In genomic region chr7:135598303-135598855, GRCm38 (mm10) we compare ENCODE assay signal across 12 mouse cellular contexts.
DNase-seq lines count a peak whose midpoint lies in the region; ATAC-seq and TF ChIP-seq lines count a peak whose summit lies in the region.
"Had no signal": no experiment of that assay in that cellular context is flagged by ENCODE, and none has a peak within 500 bp of the region (broad histone marks: within the 10 kb centered on the region; RNA-seq: fewer than 3 reads in every experiment).

No protein-coding gene starts in this region.

- H3K36me3 ChIP-seq in kidney, embryonic 15.5 days: no peaks in the 10 kb centered on the region
- no peaks in the 10 kb centered on the region for H3K36me3 ChIP-seq in kidney, embryonic 16.5 days (ENCODE audit: insufficient read depth, low read length)
- H3K36me3 ChIP-seq in forebrain, embryonic 13.5 days (ENCODE audit: poor library complexity, severe bottlenecking): no peaks in the 10 kb centered on the region
- H3K36me3 ChIP-seq: embryonic facial prominence, embryonic 12.5 days; limb, embryonic 15.5 days had no signal

- H3K27ac ChIP-seq in kidney, embryonic 15.5 days: peak overlapping the region; percentile 60; the same call in 1 of the 2 replicates
- H3K27ac ChIP-seq in kidney, embryonic 16.5 days (ENCODE audit: low read length): no peak overlapping the region
- H3K27ac ChIP-seq in bone marrow, adult 2 months (ENCODE audit: control insufficient read depth, insufficient read depth, low read depth, low read length, poor library complexity): peak overlapping the region; percentile 70
- H3K27ac ChIP-seq in forebrain, embryonic 13.5 days: no peak overlapping the region
- H3K27ac ChIP-seq: limb, embryonic 15.5 days had no signal

- no peak for TF ChIP-seq POLR2A in bone marrow, adult 2 months (IDR thresholded peaks at IDR 0.05; ENCODE audit: borderline replicate concordance, control insufficient read depth, low read depth, low read length)

- WGBS in kidney, embryonic 15.5 days: 40% methylated on average over 7 of the region's 7 CpGs
- 46% methylated on average over 7 of the region's 7 CpGs for WGBS in kidney, embryonic 16.5 days
- 2% methylated on average over 7 of the region's 7 CpGs for whole genome bisulfite sequencing in bone marrow, adult 2 months
- 79% methylated on average over 7 of the region's 7 CpGs for WGBS in forebrain, embryonic 13.5 days

- H3K9ac ChIP-seq in kidney, embryonic 15.5 days: no peak overlapping the region
- H3K9ac ChIP-seq in kidney, embryonic 16.5 days (replicated peaks; ENCODE audit: low read length): no peak overlapping the region
- no peak overlapping the region for H3K9ac ChIP-seq in forebrain, embryonic 13.5 days
- H3K9ac ChIP-seq: embryonic facial prominence, embryonic 12.5 days; limb, embryonic 15.5 days had no signal

- no peaks in the 10 kb centered on the region for H3K9me3 ChIP-seq in kidney, embryonic 15.5 days (replicated peaks)
- H3K9me3 ChIP-seq in kidney, embryonic 16.5 days (ENCODE audit: low read length): no peaks in the 10 kb centered on the region
- no peaks in the 10 kb centered on the region for H3K9me3 ChIP-seq in forebrain, embryonic 13.5 days (replicated peaks)
- H3K9me3 ChIP-seq: embryonic facial prominence, embryonic 12.5 days; limb, embryonic 15.5 days had no signal

- H3K4me2 ChIP-seq in kidney, embryonic 15.5 days: no peak overlapping the region
- H3K4me2 ChIP-seq in kidney, embryonic 16.5 days (replicated peaks; ENCODE audit: low read depth, low read length): no peak overlapping the region
- no peak overlapping the region for H3K4me2 ChIP-seq in forebrain, embryonic 13.5 days
- H3K4me2 ChIP-seq: embryonic facial prominence, embryonic 12.5 days; limb, embryonic 15.5 days had no signal

- no peak for ATAC-seq in kidney, embryonic 15.5 days (replicated peaks; ENCODE audit: low FRiP score)
- no peak for ATAC-seq in kidney, embryonic 16.5 days (ENCODE audit: low FRiP score, low TSS enrichment)
- ATAC-seq in hematopoietic stem cell, adult 5-6 weeks (replicated peaks in 1 of 2; ENCODE audit: insufficient read depth in 1 of 2, low FRiP score in 2 of 2, low TSS enrichment in 1 of 2, low read depth in 1 of 2, poor library complexity in 2 of 2, severe bottlenecking in 2 of 2): peak; percentile 77 to 87
- ATAC-seq in megakaryocyte-erythroid progenitor cell, adult 5-6 weeks (replicated peaks; ENCODE audit: low FRiP score, low TSS enrichment, poor library complexity, severe bottlenecking): peak; percentile 23
- no peak for ATAC-seq in forebrain, embryonic 13.5 days
- ATAC-seq: Patski had no signal

- H3K4me3 ChIP-seq in kidney, embryonic 15.5 days (replicated peaks): no peak overlapping the region
- H3K4me3 ChIP-seq in kidney, embryonic 16.5 days (ENCODE audit: low read length): no peak overlapping the region
- H3K4me3 ChIP-seq in bone marrow, adult 2 months (replicated peaks; ENCODE audit: control insufficient read depth, low read depth, low read length): no peak overlapping the region
- no peak overlapping the region for H3K4me3 ChIP-seq in forebrain, embryonic 13.5 days
- H3K4me3 ChIP-seq: embryonic facial prominence, embryonic 12.5 days; limb, embryonic 15.5 days; myocyte had no signal

- H3K27me3 ChIP-seq in kidney, embryonic 15.5 days: no peaks in the 10 kb centered on the region
- H3K27me3 ChIP-seq in kidney, embryonic 16.5 days (ENCODE audit: insufficient read depth, low read length): no peaks in the 10 kb centered on the region
- H3K27me3 ChIP-seq in forebrain, embryonic 13.5 days: no peaks in the 10 kb centered on the region
- H3K27me3 ChIP-seq: embryonic facial prominence, embryonic 12.5 days; limb, embryonic 15.5 days; Patski had no signal

- TF ChIP-seq CTCF in bone marrow, adult 2 months (IDR thresholded peaks at IDR 0.05; ENCODE audit: control insufficient read depth, insufficient read depth, low read length): no peak

- DNase-seq in left cerebral cortex, adult 8-10 months (ENCODE audit: low spot score in 2 of 2): no peak
- DNase-seq in cerebellum, postnatal 10 days: no peak

- H3K4me1 ChIP-seq in kidney, embryonic 15.5 days: peaks cover 43% of the 10 kb centered on the region
- peaks cover 29% of the 10 kb centered on the region for H3K4me1 ChIP-seq in kidney, embryonic 16.5 days (ENCODE audit: insufficient read depth, low read length)
- H3K4me1 ChIP-seq in bone marrow, adult 2 months (ENCODE audit: control insufficient read depth, insufficient read depth, low read length): peaks cover 22% of the 10 kb centered on the region
- peaks cover 11% of the 10 kb centered on the region; the same call in 1 of the 2 replicates for H3K4me1 ChIP-seq in forebrain, embryonic 13.5 days

Comparison
In these comparisons a context has a peak if more than half of its experiments do, and no peak if none do; other contexts are left out.
1. H3K27ac ChIP-seq: peak in kidney, embryonic 15.5 days (single experiment) and bone marrow, adult 2 months (single experiment); none in kidney, embryonic 16.5 days (single experiment) and forebrain, embryonic 13.5 days (single experiment).
2. ATAC-seq: peak in hematopoietic stem cell, adult 5-6 weeks (2 of 2) and megakaryocyte-erythroid progenitor cell, adult 5-6 weeks (single experiment); none in kidney, embryonic 15.5 days (single experiment), kidney, embryonic 16.5 days (single experiment) and forebrain, embryonic 13.5 days (single experiment).